Mouse (Mus musculus) lung, embryonic 16.5 days (tissue): ENCODE data around the gene Vps29. TPM values are rescaled to one million over a fixed set of nuclear protein-coding genes. Genes with fewer than 3 reads are reported as not detected.

Experiments used
- ATAC-seq: fragments of 200-750 bp; cut with Nextera tagmentation; 2 replicates; pipeline ENCODE4 v1.8.0; 2017; ENCODE audit warnings: low read depth, mild to moderate bottlenecking, moderate library complexity
- H3K27ac ChIP-seq: fragments of 300-500 bp; sonication (generic); 2 replicates; pipeline ENCODE4 v1.5.1; 2014; ENCODE audit warnings: mild to moderate bottlenecking, control low read depth, low read length
- H3K27me3 ChIP-seq: fragments of 300-500 bp; sonication (generic); 2 replicates; pipeline ENCODE4 v1.6.1; 2014; ENCODE audit warnings: low read depth, low read length, mixed read lengths; ENCODE audit not compliant: control insufficient read depth, insufficient read depth
- H3K36me3 ChIP-seq: fragments of 300-500 bp; sonication (generic); 2 replicates; pipeline ENCODE4 v1.6.1; 2014; ENCODE audit warnings: low read length; ENCODE audit not compliant: control insufficient read depth, insufficient read depth
- H3K4me1 ChIP-seq: fragments of 300-500 bp; sonication (generic); replicated peaks from 2 replicates; pipeline ENCODE4 v1.6.1; 2014; ENCODE audit warnings: low read length, mixed read lengths; ENCODE audit not compliant: control insufficient read depth, insufficient read depth
- H3K4me2 ChIP-seq: fragments of 300-500 bp; sonication (generic); 2 replicates; pipeline ENCODE4 v1.6.1; 2014; ENCODE audit warnings: low read depth, low read length, control low read depth
- H3K4me3 ChIP-seq: fragments of 300-500 bp; sonication (generic); 2 replicates; pipeline ENCODE4 v1.5.1; 2014; ENCODE audit warnings: mild to moderate bottlenecking, low read length, control low read depth
- H3K9ac ChIP-seq: fragments of 300-500 bp; sonication (generic); 2 replicates; pipeline ENCODE4 v1.6.1; 2014; ENCODE audit warnings: low read length, control low read depth
- H3K9me3 ChIP-seq: fragments of 300-500 bp; sonication (generic); 2 replicates; pipeline ENCODE4 v1.6.1; 2016; ENCODE audit warnings: low read length; ENCODE audit not compliant: control insufficient read depth
- WGBS: fragments of 180-500 bp; shearing (Covaris S2); extraction: QIAGEN DNeasy Blood & Tissue Kit; methylation state at CpG from one replicate; pipeline ENCODE4 v1.1.7; 2014; 5-methylcytosine and 5-hydroxymethylcytosine counted together
- polyA plus RNA-seq: library from polyadenylated mRNA; unstranded; fragments of >200 nt; fragmentation: Nextera tagmentation; extraction: Ambion mirVana; gene quantifications from 2 replicates; pipeline ENCODE4 v1.2.1, GENCODE M21; 2015

The Vps29 gene
- polyA plus RNA-seq, 1 experiment from 2014 or later, result 210 TPM

DNA sequence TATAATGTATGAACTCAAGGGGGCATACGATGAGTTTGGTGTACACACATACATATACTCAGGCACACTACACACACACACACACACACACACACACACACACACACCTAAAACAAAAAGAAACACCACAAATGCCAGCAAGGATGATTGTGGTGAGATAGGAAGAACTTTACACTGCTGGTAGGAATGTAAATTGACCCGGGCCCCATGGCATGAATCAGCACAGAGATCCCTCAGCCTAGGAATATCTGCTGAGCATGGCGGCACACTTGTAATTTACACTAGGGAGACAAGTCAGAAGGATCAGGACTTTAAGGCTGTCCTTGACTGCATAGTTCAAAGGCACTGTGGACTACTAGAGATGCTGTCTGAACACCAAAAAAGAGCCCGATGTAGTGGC, 23.9 kb upstream of the Vps29 start:
- H3K9me3 ChIP-seq, result no peaks in the 10 kb centered on the region
- 79% methylated on average over 4 of the region's 4 CpGs for WGBS
- H3K27me3 ChIP-seq, result no peaks in the 10 kb centered on the region
- H3K4me3 ChIP-seq, result no peak overlapping the region
- no peak overlapping the region for H3K27ac ChIP-seq
- ATAC-seq, result no peak
- H3K36me3 ChIP-seq, result peaks cover 3% of the 10 kb centered on the region; the same call in 1 of the 2 replicates
- H3K4me2 ChIP-seq, result no peak overlapping the region
- no peaks in the 10 kb centered on the region for H3K4me1 ChIP-seq
- H3K9ac ChIP-seq, result no peak overlapping the region

DNA sequence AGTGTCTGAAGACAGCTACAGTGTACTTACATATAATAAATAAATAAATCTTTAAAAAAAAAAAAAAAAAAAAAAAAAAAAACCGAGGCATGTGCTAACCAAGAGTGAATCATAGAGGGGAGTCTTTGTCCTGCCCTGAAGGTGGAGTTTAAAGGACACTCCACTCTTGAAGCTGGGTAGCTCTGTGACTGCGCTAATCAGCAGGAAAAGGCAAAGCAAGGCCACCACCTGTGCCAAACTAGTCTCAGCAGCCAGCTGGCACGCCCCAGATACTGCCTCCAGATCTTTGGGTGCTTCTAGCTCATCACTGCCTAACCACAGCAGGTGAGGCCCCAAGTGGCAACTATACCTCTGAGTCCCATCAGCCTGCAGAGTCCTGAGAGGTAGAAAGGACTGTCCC, 19.5 kb upstream of the Vps29 start:
- Histone ChIP-seq H3K27ac (no peak overlapping the region), H3K27me3 (no peaks in the 10 kb centered on the region), H3K4me3 (no peak overlapping the region), H3K9me3 (no peaks in the 10 kb centered on the region), H3K4me2 (no peak overlapping the region), H3K9ac (no peak overlapping the region), H3K4me1 (no peaks in the 10 kb centered on the region), H3K36me3 (no peaks in the 10 kb centered on the region)
- no peak for ATAC-seq
- 63% methylated on average over 3 of the region's 3 CpGs for WGBS

DNA sequence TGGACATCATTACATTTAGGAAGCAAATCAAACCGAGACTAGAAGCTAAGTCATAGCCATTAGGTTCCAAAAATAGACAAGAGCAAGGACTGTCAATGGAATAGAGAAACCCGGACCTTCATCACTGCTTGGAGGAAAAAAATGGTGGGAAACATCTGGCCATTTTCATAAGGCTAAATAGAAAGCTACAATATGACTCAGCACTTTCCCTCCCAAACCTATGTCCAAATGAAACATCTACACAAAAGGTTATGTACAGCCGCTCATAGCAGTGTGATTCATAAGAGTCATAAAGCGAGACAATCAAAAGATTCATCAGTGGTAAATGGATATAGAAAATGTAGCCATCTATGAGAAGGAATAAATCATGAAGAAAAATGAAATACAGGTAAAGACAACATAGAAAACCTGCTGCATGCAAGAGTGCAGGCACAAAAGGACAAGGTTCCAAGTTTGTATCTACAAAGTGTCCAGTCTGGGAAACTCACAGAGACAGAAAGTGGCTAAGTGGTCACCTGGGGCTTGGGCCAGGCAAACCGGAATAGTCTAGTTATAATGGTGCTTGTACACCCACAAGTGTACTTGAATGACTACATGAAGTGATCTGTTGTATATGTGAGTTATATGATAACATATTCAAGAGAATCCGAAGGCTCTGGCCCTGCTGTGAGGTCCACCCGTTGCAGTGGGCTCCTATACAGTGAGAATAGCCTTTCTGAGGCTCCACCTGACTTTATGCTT, 17.4 kb upstream of the Vps29 start:
- no peak for ATAC-seq

DNA sequence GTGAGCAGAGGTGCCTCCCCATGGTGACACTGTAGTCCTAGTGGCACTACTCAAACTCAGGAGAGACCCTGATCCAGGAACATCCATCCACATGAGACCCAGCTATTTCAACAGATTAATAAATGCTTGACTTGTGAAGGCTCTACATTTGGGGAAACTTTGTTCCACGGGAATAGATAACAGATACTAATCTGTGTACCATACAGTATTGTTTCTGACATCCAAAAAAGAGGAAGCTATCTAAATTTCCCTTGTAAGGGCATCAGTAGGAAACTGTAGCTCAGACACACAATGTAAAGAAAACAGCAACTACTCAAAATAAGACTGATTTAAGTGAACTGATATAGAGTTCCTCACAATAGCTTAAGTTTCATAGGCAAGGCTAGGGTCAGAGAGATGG, 11.3 kb upstream of the Vps29 start:
- Histone ChIP-seq H3K4me3 (no peak overlapping the region), H3K27me3 (no peaks in the 10 kb centered on the region), H3K27ac (no peak overlapping the region), H3K9me3 (no peaks in the 10 kb centered on the region), H3K9ac (no peak overlapping the region), H3K4me2 (no peak overlapping the region), H3K4me1 (no peaks in the 10 kb centered on the region), H3K36me3 (no peaks in the 10 kb centered on the region)
- 72% methylated on average over 1 of the region's 1 CpGs for WGBS
- ATAC-seq, result no peak

More for the DNA sequence above, 17.4 kb upstream of the Vps29 start:
- no peaks in the 10 kb centered on the region for H3K4me1 ChIP-seq
- H3K27ac ChIP-seq, result no peak overlapping the region
- H3K4me3 ChIP-seq, result no peak overlapping the region
- H3K9me3 ChIP-seq, result no peaks in the 10 kb centered on the region
- no peaks in the 10 kb centered on the region for H3K27me3 ChIP-seq
- WGBS, result 72% methylated on average over 7 of the region's 7 CpGs
- H3K9ac ChIP-seq, result no peak overlapping the region
- H3K36me3 ChIP-seq, result no peaks in the 10 kb centered on the region
- H3K4me2 ChIP-seq, result no peak overlapping the region

DNA sequence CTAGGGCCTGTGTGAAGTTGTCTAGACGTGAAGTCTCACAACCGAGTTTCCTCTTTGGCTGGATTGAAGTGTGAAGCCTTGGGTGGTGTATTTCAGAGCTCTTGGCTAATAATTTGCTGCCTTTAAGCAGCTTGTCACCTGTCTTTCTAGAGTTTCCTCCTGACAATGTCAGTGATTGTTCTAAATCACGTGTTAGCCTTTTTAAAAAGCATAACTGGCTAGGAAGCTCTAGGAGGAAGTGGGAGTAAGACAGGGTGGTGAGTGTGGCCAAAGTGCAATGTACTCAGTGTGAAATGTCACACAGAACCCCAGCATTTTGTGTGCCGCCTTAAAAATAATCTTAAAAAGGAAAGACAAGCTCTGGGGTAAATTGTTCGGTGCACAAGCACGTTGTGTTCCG, 10.4 kb upstream of the Vps29 start:
- Histone ChIP-seq H3K9ac (no peak overlapping the region), H3K4me3 (no peak overlapping the region), H3K4me2 (no peak overlapping the region), H3K27me3 (no peaks in the 10 kb centered on the region), H3K36me3 (no peaks in the 10 kb centered on the region), H3K9me3 (no peaks in the 10 kb centered on the region), H3K27ac (no peak overlapping the region), H3K4me1 (no peaks in the 10 kb centered on the region)
- no peak for ATAC-seq
- WGBS, result 48% methylated on average over 7 of the region's 7 CpGs

DNA sequence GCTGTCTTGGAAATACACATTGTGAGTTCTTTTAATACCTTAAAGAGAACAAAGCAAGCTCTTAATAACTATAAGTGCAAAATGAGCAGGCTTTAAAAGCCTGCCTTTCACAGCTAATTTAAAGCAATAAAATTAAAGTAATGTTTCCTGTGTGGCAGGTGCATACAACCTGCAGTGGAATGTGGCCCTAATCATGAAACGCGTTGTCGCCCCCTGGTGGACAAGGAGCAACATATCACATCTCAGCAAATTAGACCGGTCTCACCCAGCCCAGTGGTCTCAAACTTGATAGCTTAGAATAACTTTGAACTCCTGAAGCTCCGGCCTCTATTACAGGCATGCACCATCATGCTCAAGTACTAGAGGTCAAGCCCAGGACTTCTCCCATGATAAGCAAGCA, 9.9 kb upstream of the Vps29 start:
- Histone ChIP-seq H3K9ac (no peak overlapping the region), H3K36me3 (no peaks in the 10 kb centered on the region), H3K27ac (no peak overlapping the region), H3K27me3 (no peaks in the 10 kb centered on the region), H3K4me3 (no peak overlapping the region), H3K4me1 (no peaks in the 10 kb centered on the region), H3K4me2 (no peak overlapping the region), H3K9me3 (no peaks in the 10 kb centered on the region)
- peak; percentile 69; the same call in 1 of the 2 replicates for ATAC-seq
- WGBS, result 7% methylated on average over 5 of the region's 5 CpGs

DNA sequence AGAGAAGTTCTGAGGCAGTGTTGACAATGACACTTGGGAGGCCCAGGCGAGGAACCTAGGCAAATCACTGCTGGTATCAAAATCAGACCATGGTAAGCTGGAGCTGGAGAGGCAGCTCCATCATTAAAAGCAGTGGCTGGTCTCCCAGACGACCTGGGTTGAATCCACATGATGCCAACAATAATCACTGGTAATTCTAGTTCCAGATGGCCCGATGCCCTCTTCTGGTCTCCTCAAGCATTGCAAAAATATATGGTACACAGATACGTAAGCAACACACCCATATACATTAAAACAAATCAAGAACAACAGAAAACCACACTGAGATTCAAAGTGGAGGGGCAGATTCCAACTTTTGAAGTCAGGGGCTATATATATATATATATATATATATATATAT, 8.4 kb upstream of the Vps29 start:
- no peak for ATAC-seq
- Histone ChIP-seq H3K9me3 (no peaks in the 10 kb centered on the region), H3K4me3 (no peak overlapping the region), H3K9ac (no peak overlapping the region), H3K4me2 (no peak overlapping the region), H3K36me3 (no peaks in the 10 kb centered on the region), H3K27ac (no peak overlapping the region), H3K27me3 (no peaks in the 10 kb centered on the region), H3K4me1 (no peaks in the 10 kb centered on the region)
- WGBS, result 71% methylated on average over 4 of the region's 4 CpGs

DNA sequence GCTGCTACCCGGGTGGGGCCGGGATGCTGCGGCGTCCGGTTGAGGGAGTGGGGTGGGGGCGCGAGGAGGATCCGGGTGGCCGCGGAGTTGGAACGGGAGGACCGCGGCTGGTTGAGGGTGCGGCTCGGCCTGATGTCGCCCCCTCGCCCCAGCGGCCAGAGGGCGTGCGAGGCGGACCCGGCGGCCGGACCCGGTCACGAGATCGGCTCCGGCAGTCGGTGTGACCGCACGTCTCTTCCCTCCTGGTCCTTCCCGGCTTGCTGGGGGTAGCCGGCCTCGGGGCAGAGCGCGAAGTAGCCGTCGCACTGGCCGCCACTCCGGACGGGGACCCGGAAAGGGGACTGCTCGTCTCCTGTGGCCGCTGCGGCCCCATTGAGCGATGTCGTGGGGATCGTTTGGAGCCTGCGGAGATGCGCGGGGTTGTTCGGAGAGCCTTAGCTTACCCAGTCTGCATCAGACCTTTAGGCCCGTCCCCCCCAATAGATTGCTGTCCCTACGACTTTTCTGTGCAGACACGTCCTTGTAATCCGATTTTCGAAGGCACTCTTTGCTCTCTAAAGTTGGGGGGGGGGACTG, 411 bp downstream of the Vps29 start:
- ATAC-seq, result peak; percentile 77; the same call in 1 of the 2 replicates
- Histone ChIP-seq H3K9ac (peak overlapping the region; percentile 88), H3K27ac (peak overlapping the region; percentile 57; the same call in 1 of the 2 replicates), H3K27me3 (no peaks in the 10 kb centered on the region), H3K4me3 (peak overlapping the region; percentile 99), H3K36me3 (no peaks in the 10 kb centered on the region), H3K4me2 (peak overlapping the region; percentile 80), H3K4me1 (peaks cover 7% of the 10 kb centered on the region; the same call in 1 of the 2 replicates), H3K9me3 (no peaks in the 10 kb centered on the region)
- WGBS, result 0% methylated on average over 53 of the region's 57 CpGs

DNA sequence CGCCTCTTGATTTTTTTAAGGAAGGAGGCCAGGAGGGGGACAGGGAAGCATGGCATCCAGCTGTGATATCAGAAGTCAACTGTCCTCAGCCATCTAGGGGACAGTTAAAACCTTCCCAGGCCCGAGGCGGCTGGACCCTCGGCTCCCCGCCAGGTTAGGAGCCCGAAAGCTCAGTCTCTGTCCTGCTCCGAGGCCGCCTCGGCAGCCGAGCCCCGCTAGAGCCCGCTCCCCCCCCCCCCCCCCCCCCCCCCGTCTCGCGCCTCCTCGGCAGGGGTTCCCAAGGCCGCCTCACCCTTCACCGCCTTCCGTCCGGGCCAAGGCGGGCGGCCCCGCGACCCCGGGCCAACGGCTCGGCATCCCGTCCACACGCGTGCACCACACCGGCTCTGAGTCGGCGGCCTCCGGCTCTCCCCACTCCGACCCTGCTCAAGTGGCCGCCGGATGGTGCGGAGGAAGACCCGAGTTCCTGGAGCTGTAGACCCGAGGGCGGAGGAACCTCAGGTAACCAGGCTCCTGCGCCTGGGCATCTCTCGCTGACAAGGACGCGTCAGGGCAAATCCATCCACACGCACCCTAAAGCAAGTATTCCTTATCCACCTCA, 17.5 kb downstream of the Vps29 start, which contains the start of gene Gpn3:
Gene Gpn3 (plus strand): TSS at position 286 of the 601 bp plus-strand sequence.
- peak within 1 kb of the TSS; percentile 78 for H3K4me2 ChIP-seq
- ATAC-seq, result peak; percentile 69
- H3K4me3 ChIP-seq, result peak within 1 kb of the TSS; percentile 81
- H3K27ac ChIP-seq, result peak within 1 kb of the TSS; percentile 95
- H3K9me3 ChIP-seq, result no peaks in the 10 kb centered on the region
- H3K9ac ChIP-seq, result peak within 1 kb of the TSS; percentile 89
- H3K4me1 ChIP-seq, result peaks cover 11% of the 10 kb centered on the region; the same call in 1 of the 2 replicates
- WGBS, result under 1% methylated on average over 31 of the region's 46 CpGs
- peaks cover 21% of the 10 kb centered on the region for H3K36me3 ChIP-seq
- no peaks in the 10 kb centered on the region for H3K27me3 ChIP-seq
